In the genomic region with DNA sequence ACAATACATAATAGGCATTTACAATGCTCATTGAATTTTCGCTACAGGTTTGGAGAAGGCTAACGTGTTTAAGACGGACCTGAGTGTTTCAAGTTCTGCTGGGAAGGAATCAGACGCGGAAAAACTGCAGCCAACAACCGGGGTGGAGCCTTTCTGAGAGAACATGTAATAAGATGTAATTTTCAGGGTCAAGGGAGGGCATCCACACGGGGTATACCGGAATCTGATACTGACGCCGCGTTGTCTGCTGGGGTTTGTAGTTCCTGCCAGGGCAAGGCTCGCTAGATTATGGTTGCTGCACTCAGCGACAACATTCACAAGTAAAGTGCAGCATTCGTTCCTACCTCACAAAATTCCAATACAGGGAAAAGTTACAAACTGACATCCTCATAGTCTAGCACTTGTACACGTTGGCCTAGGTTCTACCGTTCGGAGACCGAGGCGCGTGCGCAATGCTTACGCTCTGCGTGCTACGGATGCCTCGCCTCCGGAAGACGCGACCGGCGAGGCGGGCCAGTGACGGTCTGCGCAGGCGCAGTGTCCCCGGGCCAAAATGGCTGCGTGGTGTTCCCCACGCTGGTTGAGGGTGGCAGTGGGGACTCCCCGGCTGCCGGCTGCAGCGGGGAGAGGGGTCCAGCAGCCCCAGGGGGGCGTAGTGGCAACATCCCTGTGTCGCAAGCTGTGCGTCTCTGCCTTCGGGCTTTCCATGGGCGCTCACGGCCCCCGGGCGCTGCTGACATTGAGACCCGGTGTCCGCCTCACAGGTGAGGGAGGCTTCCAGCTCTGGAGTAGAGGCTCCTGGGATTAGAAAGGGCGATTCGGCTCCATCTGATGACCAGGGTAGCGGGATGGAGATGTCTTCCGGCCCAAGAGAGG, we compare ENCODE assay signal across 7 mouse cellular contexts. TPM values are rescaled to one million over a fixed set of nuclear protein-coding genes. Genes with fewer than 3 reads are reported as not detected.
DNase-seq lines count a peak whose midpoint lies in the region; ATAC-seq lines count a peak whose summit lies in the region.

No protein-coding gene starts in this region.

- H3K36me3 ChIP-seq in intestine, embryonic 16.5 days (ENCODE audit: control insufficient read depth, insufficient read depth, low read length): no peaks in the 10 kb centered on the region
- peaks cover 4% of the 10 kb centered on the region; the same call in 1 of the 2 replicates for H3K36me3 ChIP-seq in midbrain, embryonic 11.5 days (ENCODE audit: control insufficient read depth, insufficient read depth, low read length)

- ATAC-seq in intestine, embryonic 16.5 days: peak; percentile 87
- ATAC-seq in midbrain, embryonic 11.5 days (ENCODE audit: low FRiP score): peak; percentile 84

- under 1% methylated on average over 54 of the region's 54 CpGs for WGBS in intestine, embryonic 16.5 days
- WGBS in midbrain, embryonic 11.5 days: under 1% methylated on average over 54 of the region's 54 CpGs

- peak; percentile 90 for DNase-seq in adrenal gland, adult 8-10 months
- DNase-seq in embryo, embryonic 9.5 days (ENCODE audit: extremely low spot score): peak; percentile 93
- peak; percentile 98 to 99 for DNase-seq in gastrocnemius, postnatal 4 days (ENCODE audit: low spot score in 2 of 2)
- peak; percentile 95 to 97 for DNase-seq in left cerebral cortex, postnatal 36 days (ENCODE audit: low spot score in 2 of 2)
- DNase-seq in midbrain, embryonic 11.5 days (ENCODE audit: low spot score, missing footprints): peak; percentile 100
- peak; percentile 94 for DNase-seq in skeletal muscle tissue, adult 2 months (ENCODE audit: low read depth, low spot score)

- no peaks in the 10 kb centered on the region for H3K9me3 ChIP-seq in intestine, embryonic 16.5 days (ENCODE audit: control insufficient read depth, low read length)
- no peaks in the 10 kb centered on the region for H3K9me3 ChIP-seq in midbrain, embryonic 11.5 days (ENCODE audit: control insufficient read depth, low read length)

- peak overlapping the region; percentile 95 for H3K4me3 ChIP-seq in intestine, embryonic 16.5 days (ENCODE audit: low read length)
- H3K4me3 ChIP-seq in midbrain, embryonic 11.5 days (ENCODE audit: low read depth, low read length): peak overlapping the region; percentile 91

- H3K4me1 ChIP-seq in intestine, embryonic 16.5 days (ENCODE audit: control insufficient read depth, insufficient read depth, low read length): peaks cover 7% of the 10 kb centered on the region; the same call in 1 of the 2 replicates
- peaks cover 20% of the 10 kb centered on the region for H3K4me1 ChIP-seq in midbrain, embryonic 11.5 days (ENCODE audit: control insufficient read depth, insufficient read depth, low read length)

- H3K27me3 ChIP-seq in intestine, embryonic 16.5 days (replicated peaks; ENCODE audit: control insufficient read depth, insufficient read depth, low read length): no peaks in the 10 kb centered on the region
- H3K27me3 ChIP-seq in midbrain, embryonic 11.5 days (ENCODE audit: control insufficient read depth, insufficient read depth, low read length): no peaks in the 10 kb centered on the region

- H3K27ac ChIP-seq in intestine, embryonic 16.5 days (ENCODE audit: low read length): peak overlapping the region; percentile 42
- no peak overlapping the region for H3K27ac ChIP-seq in midbrain, embryonic 11.5 days (ENCODE audit: low read depth, low read length)

- intact Hi-C loops in left cerebral cortex, postnatal 36 days (cut with DNase I): loop anchor here (5.0 kb wide), 1 partner anchor 103 kb away; no protein-coding TSS in a partner anchor

- peak overlapping the region; percentile 91 for H3K9ac ChIP-seq in intestine, embryonic 16.5 days (ENCODE audit: low read depth, low read length)
- H3K9ac ChIP-seq in midbrain, embryonic 11.5 days (ENCODE audit: low read length): peak overlapping the region; percentile 88

- peak overlapping the region; percentile 92 for H3K4me2 ChIP-seq in intestine, embryonic 16.5 days (ENCODE audit: low read depth, low read length)
- H3K4me2 ChIP-seq in midbrain, embryonic 11.5 days: peak overlapping the region; percentile 90

RNA-seq across cellular contexts. Expression of gene Coro7, which starts 4.2 kb away (rescaled TPM):
- total RNA-seq in adrenal gland, adult 8-10 months (2022): 10 to 100 TPM; 23.1 to 41.9 (median 36.7) TPM
- total RNA-seq in gastrocnemius, postnatal 4 days (2021): 10 to 100 TPM; 27.3 to 28.5 TPM
- 29.2 and 30.5 TPM in 2 replicates for polyA plus RNA-seq in intestine, embryonic 16.5 days (2015; fragmentation: Nextera tagmentation; extraction: Ambion mirVana)
- 100 to 1,000 TPM in 1 of 2 experiments, 10 to 100 TPM in 1; 88.4 to 100 TPM for total RNA-seq in left cerebral cortex, postnatal 36 days (2021)
- 13.6 TPM in 2 replicates for polyA plus RNA-seq in midbrain, embryonic 11.5 days (2014; fragmentation: Nextera tagmentation; extraction: Ambion mirVana)

RNA-seq across cellular contexts. Expression of gene Nmral1, which starts 35.3 kb away (rescaled TPM):
- 1 to 10 TPM; 2.3 to 9.0 (median 4.8) TPM for total RNA-seq in adrenal gland, adult 8-10 months (2022)
- total RNA-seq in gastrocnemius, postnatal 4 days (2021): 10 to 100 TPM; 14.0 to 15.1 TPM
- polyA plus RNA-seq in intestine, embryonic 16.5 days (2015; fragmentation: Nextera tagmentation; extraction: Ambion mirVana): 35.3 and 45.9 TPM in 2 replicates
- total RNA-seq in left cerebral cortex, postnatal 36 days (2021): 10 to 100 TPM; 10.8 to 11.0 TPM
- 174 and 191 TPM in 2 replicates for polyA plus RNA-seq in midbrain, embryonic 11.5 days (2014; fragmentation: Nextera tagmentation; extraction: Ambion mirVana)

RNA-seq across cellular contexts. Expression of gene Hmox2, which starts 42.3 kb away (rescaled TPM):
- total RNA-seq in adrenal gland, adult 8-10 months (2022): 100 to 1,000 TPM in 1 of 4 experiments, 10 to 100 TPM in 3; 89.6 to 120 (median 94.1) TPM
- total RNA-seq in gastrocnemius, postnatal 4 days (2021): 10 to 100 TPM; 54.3 to 56.2 TPM
- polyA plus RNA-seq in intestine, embryonic 16.5 days (2015; fragmentation: Nextera tagmentation; extraction: Ambion mirVana): 87.5 and 88.7 TPM in 2 replicates
- 10 to 100 TPM; 77.2 to 88.6 TPM for total RNA-seq in left cerebral cortex, postnatal 36 days (2021)
- polyA plus RNA-seq in midbrain, embryonic 11.5 days (2014; fragmentation: Nextera tagmentation; extraction: Ambion mirVana): 82.2 and 82.7 TPM in 2 replicates

RNA-seq across cellular contexts. Expression of gene Dnaja3, which starts 44.0 kb away (rescaled TPM):
- total RNA-seq in adrenal gland, adult 8-10 months (2022): 100 to 1,000 TPM; 107 to 132 (median 117) TPM
- total RNA-seq in gastrocnemius, postnatal 4 days (2021): 10 to 100 TPM; 61.8 to 62.1 TPM
- 90.5 and 92.5 TPM in 2 replicates for polyA plus RNA-seq in intestine, embryonic 16.5 days (2015; fragmentation: Nextera tagmentation; extraction: Ambion mirVana)
- 10 to 100 TPM; 59.4 to 66.5 TPM for total RNA-seq in left cerebral cortex, postnatal 36 days (2021)
- 53.4 and 57.0 TPM in 2 replicates for polyA plus RNA-seq in midbrain, embryonic 11.5 days (2014; fragmentation: Nextera tagmentation; extraction: Ambion mirVana)

RNA-seq across cellular contexts. Expression of gene Vasn, which starts 44.1 kb away (rescaled TPM):
- total RNA-seq in adrenal gland, adult 8-10 months (2022): 10 to 100 TPM; 10.1 to 16.9 (median 11.1) TPM
- total RNA-seq in gastrocnemius, postnatal 4 days (2021): 10 to 100 TPM; 11.7 to 15.1 TPM
- 13.5 and 13.6 TPM in 2 replicates for polyA plus RNA-seq in intestine, embryonic 16.5 days (2015; fragmentation: Nextera tagmentation; extraction: Ambion mirVana)
- 10 to 100 TPM in 1 of 2 experiments, 1 to 10 TPM in 1; 9.8 to 11.2 TPM for total RNA-seq in left cerebral cortex, postnatal 36 days (2021)
- 6.1 and 7.0 TPM in 2 replicates for polyA plus RNA-seq in midbrain, embryonic 11.5 days (2014; fragmentation: Nextera tagmentation; extraction: Ambion mirVana)
